Mouse (Mus musculus) heart, postnatal 0 days (tissue): Measurements from ENCODE around the gene 2010300C02Rik. TPM values are rescaled to one million over a fixed set of nuclear protein-coding genes. Genes with fewer than 3 reads are reported as not detected.

ENCODE experiments used
- ATAC-seq: fragments of 200-750 bp; cut with Nextera tagmentation; 2 replicates; pipeline ENCODE4 v1.8.0; 2017; ENCODE audit warnings: low read depth, moderate number of reproducible peaks, moderate library complexity; ENCODE audit not compliant: insufficient read depth
- DNase-seq: peaks from one replicate; pipeline ENCODE4 v3.0.0-alpha.2; 2016; ENCODE audit warnings: low spot score
- H3K27ac ChIP-seq: fragments of 300-500 bp; sonication (generic); 2 replicates; pipeline ENCODE4 v1.5.1; 2014; ENCODE audit warnings: low read depth, mild to moderate bottlenecking
- H3K27me3 ChIP-seq: fragments of 300-500 bp; sonication (generic); 2 replicates; pipeline ENCODE4 v1.6.1; 2014; ENCODE audit warnings: low read length, mixed read lengths; ENCODE audit not compliant: control insufficient read depth, insufficient read depth
- H3K36me3 ChIP-seq: fragments of 300-500 bp; sonication (generic); replicated peaks from 2 replicates; pipeline ENCODE4 v1.6.1; 2014; ENCODE audit warnings: low read length, mixed read lengths; ENCODE audit not compliant: control insufficient read depth, insufficient read depth
- H3K4me1 ChIP-seq: fragments of 300-500 bp; sonication (generic); 2 replicates; pipeline ENCODE4 v1.6.1; 2014; ENCODE audit warnings: antibody characterized with exemption; ENCODE audit not compliant: control insufficient read depth, insufficient read depth
- H3K4me2 ChIP-seq: fragments of 300-500 bp; sonication (generic); 2 replicates; pipeline ENCODE4 v1.6.1; 2014; ENCODE audit warnings: low read depth, mild to moderate bottlenecking, low read length, moderate library complexity
- H3K4me3 ChIP-seq: fragments of 300-500 bp; sonication (generic); 2 replicates; pipeline ENCODE4 v1.5.1; 2014; ENCODE audit warnings: low read depth, low read length
- H3K9ac ChIP-seq: fragments of 300-500 bp; sonication (generic); replicated peaks from 2 replicates; pipeline ENCODE4 v1.6.1; 2014; ENCODE audit warnings: low read depth, low read length, mixed read lengths
- H3K9me3 ChIP-seq: fragments of 300-500 bp; sonication (generic); replicated peaks from 2 replicates; pipeline ENCODE4 v1.6.1; 2016; ENCODE audit warnings: low read length; ENCODE audit not compliant: control insufficient read depth
- CTCF ChIP-seq: IDR thresholded peaks from 2 replicates; pipeline ENCODE4 v1.5.1; 2016; ENCODE audit warnings: antibody characterized with exemption, control low read depth, low read depth
- EP300 ChIP-seq: IDR thresholded peaks from 2 replicates; pipeline ENCODE4 v1.6.1; 2016; ENCODE audit warnings: antibody characterized with exemption, low read depth
- WGBS: fragments of 180-500 bp; shearing (Covaris S2); extraction: QIAGEN DNeasy Blood & Tissue Kit; methylation state at CpG from one replicate; pipeline ENCODE4 v1.1.7; 2014; 5-methylcytosine and 5-hydroxymethylcytosine counted together
- polyA plus RNA-seq: library from polyadenylated mRNA; unstranded; fragments of >200 nt; fragmentation: Nextera tagmentation; extraction: Ambion mirVana; gene quantifications from 2 replicates; pipeline ENCODE4 v1.2.1, GENCODE M21; 2015
- total RNA-seq: library from RNA; depleted of rRNA; stranded (reverse); fragments of >200 nt; gene quantifications from 2 replicates; pipeline ENCODE4 v1.2.3, GENCODE M21; 2014; ENCODE audit warnings: low replicate concordance; rRNA removed

2010300C02Rik gene
- total and polyA plus RNA-seq, 2 experiments from 2014 or later = 0.46 to 1.0 TPM

GRCm38 (mm10) chr1:37561955-37562354 is 157.9 kb downstream of the 2010300C02Rik start:
- no peak for DNase-seq

More at GRCm38 (mm10) chr1:37561955-37562354, 157.9 kb downstream of the 2010300C02Rik start:
- no peaks in the 10 kb centered on the region for H3K9me3 ChIP-seq
- no peak for ATAC-seq
- no peaks in the 10 kb centered on the region for H3K36me3 ChIP-seq
- no peak overlapping the region for H3K4me2 ChIP-seq
- H3K27ac ChIP-seq = no peak overlapping the region
- no peak overlapping the region for H3K4me3 ChIP-seq
- TF ChIP-seq CTCF (no peak), EP300 (no peak)
- H3K9ac ChIP-seq = no peak overlapping the region
- WGBS = 79% methylated on average over 3 of the region's 3 CpGs
- H3K4me1 ChIP-seq = no peaks in the 10 kb centered on the region
- no peaks in the 10 kb centered on the region for H3K27me3 ChIP-seq

Other genes starting within 250 kb of the 2010300C02Rik start
- 7.3 and 24.4 TPM in 2 replicates for gene Mgat4a, start 179.1 kb downstream of the 2010300C02Rik start, total RNA-seq
- 3.3 and 4.4 TPM in 2 replicates for gene Mgat4a, start 179.1 kb downstream of the 2010300C02Rik start, polyA plus RNA-seq
- 1.5 and 3.7 TPM in 2 replicates for gene Tsga10, start 146.3 kb upstream of the 2010300C02Rik start, total RNA-seq
- 3.1 and 3.6 TPM in 2 replicates for gene Tsga10, start 146.3 kb upstream of the 2010300C02Rik start, polyA plus RNA-seq
- 6.9 and 8.9 TPM in 2 replicates for gene Lipt1, start 151.7 kb upstream of the 2010300C02Rik start, total RNA-seq
- 10.4 and 12.0 TPM in 2 replicates for gene Lipt1, start 151.7 kb upstream of the 2010300C02Rik start, polyA plus RNA-seq
- 0.34 and 1.3 TPM in 2 replicates for gene Mitd1, start 170.3 kb upstream of the 2010300C02Rik start, total RNA-seq
- 8.6 and 9.0 TPM in 2 replicates for gene Mitd1, start 170.3 kb upstream of the 2010300C02Rik start, polyA plus RNA-seq
- gene Mrpl30, start 170.4 kb upstream of the 2010300C02Rik start, total RNA-seq = 156 and 175 TPM in 2 replicates
- gene Mrpl30, start 170.4 kb upstream of the 2010300C02Rik start, polyA plus RNA-seq = 478 and 500 TPM in 2 replicates
- not detected in 2 replicates for gene Lyg2, start 196.4 kb upstream of the 2010300C02Rik start, total RNA-seq
- not detected in 2 replicates for gene Lyg2, start 196.4 kb upstream of the 2010300C02Rik start, polyA plus RNA-seq
- not detected in 2 replicates for gene Lyg1, start 237.7 kb upstream of the 2010300C02Rik start, total RNA-seq
- not detected in 2 replicates for gene Lyg1, start 237.7 kb upstream of the 2010300C02Rik start, polyA plus RNA-seq